ENCODE assay signal across 15 mouse cellular contexts in the genomic region with DNA sequence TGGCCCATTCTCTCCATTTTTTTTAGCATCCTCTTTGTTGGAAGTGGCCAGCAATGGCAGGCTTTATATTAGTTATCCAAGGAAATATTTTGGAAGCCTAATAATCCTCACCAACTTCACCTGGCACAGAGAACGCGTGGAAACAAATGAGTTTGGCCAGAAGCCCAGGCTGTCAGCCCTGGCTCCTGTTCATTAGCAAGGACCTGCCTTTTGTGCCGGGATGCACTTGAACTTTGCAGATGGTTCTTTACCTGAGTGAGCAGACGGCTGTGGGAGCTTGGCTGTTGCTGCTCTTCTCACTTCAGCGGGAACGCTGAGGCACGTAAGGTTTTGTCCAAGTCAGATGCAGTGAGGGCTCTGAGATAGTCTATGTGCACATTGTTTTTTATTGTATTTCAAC.
DNase-seq lines count a peak whose midpoint lies in the region; ATAC-seq and TF ChIP-seq lines count a peak whose summit lies in the region.
"Had no signal": no experiment of that assay in that cellular context is flagged by ENCODE, and none has a peak within 500 bp of the region (broad histone marks: within the 10 kb centered on the region; RNA-seq: fewer than 3 reads in every experiment).

No protein-coding gene starts in this region.

- no peak overlapping the region for H3K9ac ChIP-seq in kidney, embryonic 15.5 days
- H3K9ac ChIP-seq: forebrain, embryonic 15.5 days; intestine, embryonic 15.5 days; limb, embryonic 12.5 days; liver, embryonic 14.5 days had no signal

- no peaks in the 10 kb centered on the region for H3K27me3 ChIP-seq in heart, embryonic 10.5 days (ENCODE audit: insufficient read depth, poor library complexity, severe bottlenecking)
- no peaks in the 10 kb centered on the region for H3K27me3 ChIP-seq in kidney, embryonic 15.5 days
- H3K27me3 ChIP-seq: forebrain, embryonic 15.5 days; intestine, embryonic 15.5 days had no signal

- no peak overlapping the region for H3K4me3 ChIP-seq in heart, embryonic 10.5 days
- H3K4me3 ChIP-seq in kidney, embryonic 15.5 days (replicated peaks), result no peak overlapping the region
- H3K4me3 ChIP-seq: forebrain, embryonic 15.5 days; intestine, embryonic 15.5 days; limb, embryonic 12.5 days had no signal

- no peaks in the 10 kb centered on the region for H3K36me3 ChIP-seq in heart, embryonic 10.5 days
- no peaks in the 10 kb centered on the region for H3K36me3 ChIP-seq in kidney, embryonic 15.5 days
- H3K36me3 ChIP-seq: forebrain, embryonic 15.5 days; intestine, embryonic 15.5 days; limb, embryonic 12.5 days had no signal

- no peaks in the 10 kb centered on the region for H3K9me3 ChIP-seq in heart, embryonic 10.5 days
- no peaks in the 10 kb centered on the region for H3K9me3 ChIP-seq in kidney, embryonic 15.5 days (replicated peaks)
- H3K9me3 ChIP-seq: forebrain, embryonic 15.5 days; intestine, embryonic 15.5 days; limb, embryonic 12.5 days had no signal

- WGBS in heart, embryonic 10.5 days, result 81% methylated on average over 7 of the region's 7 CpGs
- 87% methylated on average over 7 of the region's 7 CpGs for WGBS in kidney, embryonic 15.5 days

- H3K27ac ChIP-seq in heart, embryonic 10.5 days, result no peak overlapping the region
- H3K27ac ChIP-seq in kidney, embryonic 15.5 days, result no peak overlapping the region
- H3K27ac ChIP-seq: forebrain, embryonic 15.5 days; intestine, embryonic 15.5 days; limb, embryonic 12.5 days; liver, embryonic 14.5 days; stomach, postnatal 0 days had no signal

- TF ChIP-seq POLR2A in brain, embryonic 14.5 days (IDR thresholded peaks at IDR 0.05; ENCODE audit: borderline replicate concordance, extremely low read depth, insufficient read depth, insufficient read length, poor library complexity, severe bottlenecking), result no peak

- ATAC-seq in kidney, embryonic 15.5 days (replicated peaks; ENCODE audit: low FRiP score), result no peak
- ATAC-seq: activated CD4-positive, CD25-positive, alpha-beta regulatory T cell, adult 4 months; forebrain, embryonic 15.5 days; intestine, embryonic 15.5 days; lung, postnatal 0 days had no signal

- intact Hi-C loops in gastrocnemius, postnatal 14 days (cut with DNase I; ENCODE audit: low total_unique reads), result no loop called here

- H3K4me2 ChIP-seq in kidney, embryonic 15.5 days, result no peak overlapping the region
- H3K4me2 ChIP-seq: forebrain, embryonic 15.5 days; intestine, embryonic 15.5 days; limb, embryonic 12.5 days had no signal

- DNase-seq in heart, adult 18-20 months, result peak; percentile 2 to 6
- no peak for DNase-seq in heart, embryonic 10.5 days (ENCODE audit: low spot score)
- DNase-seq in kidney, postnatal 14 days, result peak; percentile 10
- peak; percentile 49 for DNase-seq in brain, embryonic 14.5 days (ENCODE audit: low read depth)
- DNase-seq in cerebellum, adult 9-10 months, result peak; percentile 95
- DNase-seq in gastrocnemius, postnatal 14 days, result no peak
- no peak for DNase-seq in spleen, postnatal 14 days (ENCODE audit: low spot score in 2 of 2)

- H3K4me1 ChIP-seq in heart, embryonic 10.5 days, result 0 out of 2 replicates have a peak, but pooled peaks cover 6% of the 10 kb centered on the region
- no peaks in the 10 kb centered on the region for H3K4me1 ChIP-seq in kidney, embryonic 15.5 days
- H3K4me1 ChIP-seq: intestine, embryonic 15.5 days had no signal

- no peak for TF ChIP-seq CTCF in brain, embryonic 14.5 days (IDR thresholded peaks at IDR 0.05; ENCODE audit: borderline replicate concordance, extremely low read depth, insufficient read depth, insufficient read length)

Comparison
In these comparisons a context has a peak if more than half of its experiments do, and no peak if none do; other contexts are left out.
1. DNase-seq: peak in heart, adult 18-20 months (2 of 2), kidney, postnatal 14 days (single experiment), brain, embryonic 14.5 days (single experiment) and cerebellum, adult 9-10 months (single experiment); none in heart, embryonic 10.5 days (single experiment), gastrocnemius, postnatal 14 days (single experiment) and spleen, postnatal 14 days (0 of 2).